Mouse (Mus musculus) fibroblast of lung, adult 2 months (primary cell): ENCODE measurements around the gene Cgrrf1.
A peak's percentile ranks its signal among the peaks of the same experiment; 100 is the strongest.
"Not testable (repeated sequence)": the region's sequence is repeated elsewhere in the genome, so short reads cannot be mapped to it uniquely, and the experiment has no call there.

ENCODE experiments used
- DNase-seq: peaks from one replicate; pipeline ENCODE4 v3.0.0-alpha.2; 2011; ENCODE audit warnings: low read depth

The Cgrrf1 gene

GRCm38 (mm10) chr14:46831837-46832333 lies at the start of gene Cgrrf1:
TSS of gene Cgrrf1 (plus strand) at chr14:46832125.
- DNase-seq: peak; percentile 75

GRCm38 (mm10) chr14:46782187-46782828 lies 49.6 kb upstream of the Cgrrf1 start:
- no peak for DNase-seq

- DNase-seq: no peak
Observed at GRCm38 (mm10) chr14:46783327-46783926, 48.5 kb upstream of the Cgrrf1 start.

GRCm38 (mm10) chr14:46785247-46785646 lies 46.7 kb upstream of the Cgrrf1 start:
- DNase-seq: no peak

GRCm38 (mm10) chr14:46787454-46787786 lies 44.5 kb upstream of the Cgrrf1 start:
- DNase-seq: no peak

- peak; percentile 65 for DNase-seq
Observed at GRCm38 (mm10) chr14:46787787-46788504, 44.0 kb upstream of the Cgrrf1 start, which contains the start of gene Cnih1. TSS of gene Cnih1 (minus strand) at chr14:46788411.

GRCm38 (mm10) chr14:46788505-46788901 lies 43.4 kb upstream of the Cgrrf1 start:
- DNase-seq: no peak

GRCm38 (mm10) chr14:46790303-46790702 lies 41.6 kb upstream of the Cgrrf1 start:
- no peak for DNase-seq

- DNase-seq: no peak
Observed at GRCm38 (mm10) chr14:46790723-46791122, 41.2 kb upstream of the Cgrrf1 start.

- no peak for DNase-seq
Observed at GRCm38 (mm10) chr14:46794157-46794556, 37.8 kb upstream of the Cgrrf1 start.

GRCm38 (mm10) chr14:46800684-46801345 lies 31.1 kb upstream of the Cgrrf1 start:
- DNase-seq: no peak

GRCm38 (mm10) chr14:46803259-46803658 lies 28.7 kb upstream of the Cgrrf1 start:
- no peak for DNase-seq

GRCm38 (mm10) chr14:46803791-46804190 lies 28.1 kb upstream of the Cgrrf1 start:
- DNase-seq: no peak

GRCm38 (mm10) chr14:46806186-46806585 lies 25.7 kb upstream of the Cgrrf1 start:
- DNase-seq: no peak

GRCm38 (mm10) chr14:46807927-46808326 lies 24.0 kb upstream of the Cgrrf1 start:
- DNase-seq: no peak

GRCm38 (mm10) chr14:46815640-46816039 lies 16.3 kb upstream of the Cgrrf1 start:
- DNase-seq: no peak

GRCm38 (mm10) chr14:46816916-46817622 lies 14.9 kb upstream of the Cgrrf1 start:
- no peak for DNase-seq

- no peak for DNase-seq
Observed at GRCm38 (mm10) chr14:46818743-46819142, 13.2 kb upstream of the Cgrrf1 start.

- not testable (repeated sequence) for DNase-seq
Observed at GRCm38 (mm10) chr14:46819961-46820360, 12.0 kb upstream of the Cgrrf1 start.

- no peak for DNase-seq
Observed at GRCm38 (mm10) chr14:46821271-46821872, 10.6 kb upstream of the Cgrrf1 start.
